Mouse (Mus musculus): ENCODE data around the gene Ccnb2. TPM values are rescaled to one million over a fixed set of nuclear protein-coding genes. Genes with fewer than 3 reads are reported as not detected.
"Not testable (repeated sequence)": the region's sequence is repeated elsewhere in the genome, so short reads cannot be mapped to it uniquely, and the experiment has no call there.

The Ccnb2 gene
- polyA plus RNA-seq (2012; rRNA removed) = 12.3 and 12.9 TPM in 2 replicates

DNA sequence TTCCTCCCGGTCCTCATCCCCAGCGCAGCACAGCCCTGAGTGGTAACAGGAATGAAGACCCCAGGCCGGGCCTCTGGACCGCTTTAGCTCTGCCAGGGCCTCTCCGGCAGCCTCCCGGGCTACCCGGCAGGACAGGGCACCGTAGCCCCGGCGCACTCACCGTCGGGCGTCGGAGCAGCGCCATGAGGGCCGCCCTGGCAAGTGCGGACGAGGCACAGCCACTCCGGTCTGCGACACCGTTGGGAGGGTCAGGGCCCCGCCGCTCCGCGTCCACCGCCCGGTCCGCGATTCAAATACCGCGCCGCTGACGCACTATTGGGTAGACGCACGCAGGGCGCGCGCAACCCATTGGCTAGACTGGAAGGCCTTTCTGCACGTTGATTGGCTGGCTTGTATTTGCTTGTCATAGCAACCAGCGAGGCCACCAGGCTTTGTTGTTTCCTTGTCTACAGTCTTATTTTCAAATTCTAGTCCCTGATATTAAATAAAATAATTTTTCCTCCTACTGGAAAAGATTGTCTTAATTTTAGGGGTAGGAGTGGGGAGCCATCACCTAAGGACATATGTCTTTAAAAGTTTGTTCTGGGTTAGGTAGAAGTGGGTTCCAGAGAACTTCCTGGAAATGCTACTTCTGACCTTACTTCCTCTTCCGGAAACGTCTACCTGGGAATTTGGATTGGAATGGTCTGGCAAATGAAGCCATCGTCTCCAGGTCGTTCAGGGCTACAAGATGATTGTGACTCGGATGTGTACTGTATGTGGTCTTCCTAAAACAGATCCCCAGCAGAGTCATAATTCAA lies at the start of gene Ccnb2:
Ccnb2 (minus strand) TSS at position 291 of the 800 bp plus-strand sequence.
- TF ChIP-seq CTCF (IDR thresholded peaks at IDR 0.05; ENCODE audit: extremely low read depth, insufficient read depth, insufficient read length, insufficient replicate concordance) (no peak), POLR2A (IDR thresholded peaks at IDR 0.05; ENCODE audit: low read depth, low read length) (no peak)
- no peak within 1 kb of the TSS for H3K27ac ChIP-seq (ENCODE audit: insufficient read depth, low read length)

GRCm38 (mm10) chr9:70463091-70463490 lies 41.7 kb upstream of the Ccnb2 start:
- H3K36me3 ChIP-seq (ENCODE audit: control insufficient read depth, insufficient read depth, low read length) = peaks cover 20% of the 10 kb centered on the region
- 97% methylated on average over 13 of the region's 13 CpGs for WGBS
- not testable (repeated sequence) for H3K4me1 ChIP-seq (ENCODE audit: control insufficient read depth, insufficient read depth, insufficient read length); H3K4me3 ChIP-seq (ENCODE audit: extremely low read depth, insufficient read depth, insufficient read length); H3K27ac ChIP-seq (ENCODE audit: insufficient read depth, low read length); H3K27me3 ChIP-seq (ENCODE audit: control insufficient read depth, insufficient read depth, low read length); DNase-seq (ENCODE audit: low read depth in 1 of 2, low spot score in 2 of 2)

More for the DNA sequence above, at the start of gene Ccnb2:
- DNase-seq (ENCODE audit: low read depth in 1 of 2, low spot score in 2 of 2) = peak; percentile 70 to 83
- under 1% methylated on average over 45 of the region's 45 CpGs for WGBS
- peaks cover 2% of the 10 kb centered on the region for H3K4me1 ChIP-seq (ENCODE audit: control insufficient read depth, insufficient read depth, insufficient read length)
- H3K27me3 ChIP-seq (ENCODE audit: control insufficient read depth, insufficient read depth, low read length) = no peaks in the 10 kb centered on the region
- H3K4me3 ChIP-seq (ENCODE audit: extremely low read depth, insufficient read depth, insufficient read length) = peak within 1 kb of the TSS; percentile 66
- H3K36me3 ChIP-seq (ENCODE audit: control insufficient read depth, insufficient read depth, low read length) = peaks cover 6% of the 10 kb centered on the region

DNA sequence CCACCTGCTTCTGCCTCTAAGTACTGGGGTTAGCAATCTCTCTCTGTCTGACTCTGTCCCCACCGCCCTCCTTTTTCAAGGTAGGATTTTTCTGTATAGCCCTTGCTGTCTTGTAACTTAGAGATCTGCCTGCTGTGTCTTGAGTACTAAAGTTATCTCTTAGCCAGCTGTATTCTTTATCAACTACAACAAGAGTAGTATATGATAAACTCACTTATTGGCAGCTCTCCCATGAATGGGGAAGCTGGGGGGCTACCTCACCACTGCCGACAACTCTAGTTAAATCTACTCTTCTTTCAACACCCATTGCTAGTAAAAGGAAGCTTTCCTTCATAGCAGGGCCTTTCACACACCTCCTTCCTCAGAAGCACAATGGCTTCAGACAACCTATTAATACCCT lies 31.0 kb upstream of the Ccnb2 start:
- no peak for DNase-seq (ENCODE audit: low read depth in 1 of 2, low spot score in 2 of 2)
- TF ChIP-seq POLR2A (IDR thresholded peaks at IDR 0.05; ENCODE audit: low read depth, low read length) = no peak
- no peak for TF ChIP-seq CTCF (IDR thresholded peaks at IDR 0.05; ENCODE audit: extremely low read depth, insufficient read depth, insufficient read length, insufficient replicate concordance)
- Histone ChIP-seq H3K27me3 (ENCODE audit: control insufficient read depth, insufficient read depth, low read length) (no peaks in the 10 kb centered on the region), H3K4me1 (ENCODE audit: control insufficient read depth, insufficient read depth, insufficient read length) (peaks cover 4% of the 10 kb centered on the region; the same call in 1 of the 2 replicates), H3K36me3 (ENCODE audit: control insufficient read depth, insufficient read depth, low read length) (peaks cover 21% of the 10 kb centered on the region), H3K27ac (ENCODE audit: insufficient read depth, low read length) (no peak overlapping the region), H3K4me3 (ENCODE audit: extremely low read depth, insufficient read depth, insufficient read length) (no peak overlapping the region)
- WGBS = 85% methylated on average over 2 of the region's 2 CpGs

DNA sequence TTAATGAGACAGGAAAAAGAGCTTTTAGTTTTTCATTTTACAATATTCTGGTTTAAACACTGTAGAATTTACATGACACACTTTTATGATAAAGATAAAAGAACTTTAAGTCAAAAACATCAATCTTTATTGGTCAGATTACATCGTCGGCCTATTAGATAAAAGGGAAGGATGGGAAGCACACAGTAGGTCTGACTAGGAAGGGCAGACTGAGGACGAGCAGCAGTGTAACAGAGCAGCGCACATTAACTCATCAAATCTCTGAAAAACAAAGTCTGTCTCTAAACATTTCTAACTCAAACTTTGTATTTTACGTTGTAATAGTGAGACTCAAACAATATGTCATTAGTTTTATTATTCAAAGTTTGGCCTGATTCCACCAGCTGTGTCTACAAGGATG lies 27.7 kb upstream of the Ccnb2 start:
- H3K4me1 ChIP-seq (ENCODE audit: control insufficient read depth, insufficient read depth, insufficient read length) = peaks cover 4% of the 10 kb centered on the region; the same call in 1 of the 2 replicates
- 96% methylated on average over 5 of the region's 5 CpGs for WGBS
- TF ChIP-seq CTCF (IDR thresholded peaks at IDR 0.05; ENCODE audit: extremely low read depth, insufficient read depth, insufficient read length, insufficient replicate concordance) (no peak), POLR2A (IDR thresholded peaks at IDR 0.05; ENCODE audit: low read depth, low read length) (no peak)
- H3K4me3 ChIP-seq (ENCODE audit: extremely low read depth, insufficient read depth, insufficient read length) = no peak overlapping the region
- H3K27me3 ChIP-seq (ENCODE audit: control insufficient read depth, insufficient read depth, low read length) = no peaks in the 10 kb centered on the region
- no peak overlapping the region for H3K27ac ChIP-seq (ENCODE audit: insufficient read depth, low read length)
- peaks cover 19% of the 10 kb centered on the region for H3K36me3 ChIP-seq (ENCODE audit: control insufficient read depth, insufficient read depth, low read length)
- DNase-seq (ENCODE audit: low read depth in 1 of 2, low spot score in 2 of 2) = no peak

DNA sequence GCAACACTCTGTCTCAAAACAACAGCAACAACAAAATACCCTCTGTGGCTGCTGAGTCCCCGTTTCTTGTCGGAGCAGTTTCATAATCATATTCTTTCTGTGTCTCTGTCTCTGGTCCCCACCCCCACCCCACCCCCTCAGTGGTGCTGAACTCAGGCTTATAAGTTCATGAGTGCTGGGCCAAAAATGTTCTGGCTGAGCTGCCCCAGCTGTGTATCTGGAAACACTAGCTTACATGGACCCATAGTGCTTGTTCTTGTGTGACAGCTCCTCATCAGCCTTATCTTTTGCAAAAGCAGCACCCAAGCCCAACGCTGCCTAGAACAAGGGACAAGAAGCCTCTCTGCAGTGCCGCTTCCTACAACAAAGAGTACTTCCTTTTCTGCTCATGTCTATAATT lies 18.6 kb upstream of the Ccnb2 start:
- WGBS = 91% methylated on average over 4 of the region's 4 CpGs
- TF ChIP-seq POLR2A (IDR thresholded peaks at IDR 0.05; ENCODE audit: low read depth, low read length) = no peak
- TF ChIP-seq CTCF (IDR thresholded peaks at IDR 0.05; ENCODE audit: extremely low read depth, insufficient read depth, insufficient read length, insufficient replicate concordance) = no peak
- H3K4me3 ChIP-seq (ENCODE audit: extremely low read depth, insufficient read depth, insufficient read length) = no peak overlapping the region
- peaks cover 35% of the 10 kb centered on the region for H3K36me3 ChIP-seq (ENCODE audit: control insufficient read depth, insufficient read depth, low read length)
- H3K4me1 ChIP-seq (ENCODE audit: control insufficient read depth, insufficient read depth, insufficient read length) = no peaks in the 10 kb centered on the region
- no peak overlapping the region for H3K27ac ChIP-seq (ENCODE audit: insufficient read depth, low read length)
- H3K27me3 ChIP-seq (ENCODE audit: control insufficient read depth, insufficient read depth, low read length) = no peaks in the 10 kb centered on the region
- no peak for DNase-seq (ENCODE audit: low read depth in 1 of 2, low spot score in 2 of 2)

DNA sequence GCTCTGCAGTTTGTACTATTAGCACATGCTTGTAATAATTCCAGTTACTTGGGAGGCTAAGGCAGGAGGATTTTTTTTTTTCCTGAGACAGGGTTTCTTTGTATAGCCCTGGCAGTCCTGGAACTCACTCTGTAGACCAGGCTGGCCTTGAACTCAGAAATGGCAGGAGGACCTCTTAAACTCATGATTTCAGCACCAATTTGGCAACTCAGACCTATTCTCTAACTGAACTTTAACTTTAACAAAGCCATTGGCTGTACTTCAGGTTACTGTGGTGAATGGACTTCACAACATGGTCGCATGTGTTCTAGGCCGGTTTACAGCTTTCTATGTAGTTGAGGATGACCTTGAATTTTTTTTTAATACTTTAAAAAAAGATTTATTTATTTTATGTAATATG lies 1.3 kb upstream of the Ccnb2 start:
- Histone ChIP-seq H3K27me3 (ENCODE audit: control insufficient read depth, insufficient read depth, low read length) (no peaks in the 10 kb centered on the region), H3K27ac (ENCODE audit: insufficient read depth, low read length) (no peak overlapping the region), H3K4me1 (ENCODE audit: control insufficient read depth, insufficient read depth, insufficient read length) (peaks cover 2% of the 10 kb centered on the region), H3K4me3 (ENCODE audit: extremely low read depth, insufficient read depth, insufficient read length) (no peak overlapping the region), H3K36me3 (ENCODE audit: control insufficient read depth, insufficient read depth, low read length) (peaks cover 10% of the 10 kb centered on the region)
- no peak for TF ChIP-seq POLR2A (IDR thresholded peaks at IDR 0.05; ENCODE audit: low read depth, low read length)
- no peak for TF ChIP-seq CTCF (IDR thresholded peaks at IDR 0.05; ENCODE audit: extremely low read depth, insufficient read depth, insufficient read length, insufficient replicate concordance)
- 97% methylated on average over 2 of the region's 2 CpGs for WGBS
- DNase-seq (ENCODE audit: low read depth in 1 of 2, low spot score in 2 of 2) = no peak

DNA sequence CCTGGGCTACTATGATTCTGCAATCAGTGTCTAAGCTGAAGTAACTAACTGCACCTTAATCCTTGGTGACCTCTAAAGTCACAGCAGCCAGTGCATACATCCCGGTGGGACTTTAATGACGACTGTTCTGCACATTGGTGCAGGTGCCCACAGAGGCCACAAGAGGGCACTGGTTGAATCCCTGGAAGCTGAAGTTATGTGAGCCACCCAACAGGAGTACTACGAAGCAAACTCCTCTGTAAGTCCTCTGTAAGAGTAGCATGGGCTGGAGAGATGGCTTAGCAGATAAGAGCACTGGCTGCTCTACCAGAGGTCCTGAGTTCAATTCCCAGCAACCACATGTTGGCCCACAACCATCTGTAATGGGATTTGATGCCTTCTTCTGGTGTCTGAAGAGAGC lies 4.9 kb downstream of the Ccnb2 start:
- peaks cover 4% of the 10 kb centered on the region for H3K36me3 ChIP-seq (ENCODE audit: control insufficient read depth, insufficient read depth, low read length)
- peak; percentile 45; the same call in 1 of the 2 replicates for TF ChIP-seq CTCF (IDR thresholded peaks at IDR 0.05; ENCODE audit: extremely low read depth, insufficient read depth, insufficient read length, insufficient replicate concordance)
- TF ChIP-seq POLR2A (IDR thresholded peaks at IDR 0.05; ENCODE audit: low read depth, low read length) = no peak
- H3K4me3 ChIP-seq (ENCODE audit: extremely low read depth, insufficient read depth, insufficient read length) = no peak overlapping the region
- peaks cover 2% of the 10 kb centered on the region; the same call in 1 of the 2 replicates for H3K4me1 ChIP-seq (ENCODE audit: control insufficient read depth, insufficient read depth, insufficient read length)
- H3K27ac ChIP-seq (ENCODE audit: insufficient read depth, low read length) = no peak overlapping the region
- 72% methylated on average over 3 of the region's 3 CpGs for WGBS
- peak in 1 of 2 experiments; percentile 20 for DNase-seq (ENCODE audit: low read depth in 1 of 2, low spot score in 2 of 2)
- no peaks in the 10 kb centered on the region for H3K27me3 ChIP-seq (ENCODE audit: control insufficient read depth, insufficient read depth, low read length)
